Mouse (Mus musculus): ENCODE results near the gene Wnt2b.

DNA sequence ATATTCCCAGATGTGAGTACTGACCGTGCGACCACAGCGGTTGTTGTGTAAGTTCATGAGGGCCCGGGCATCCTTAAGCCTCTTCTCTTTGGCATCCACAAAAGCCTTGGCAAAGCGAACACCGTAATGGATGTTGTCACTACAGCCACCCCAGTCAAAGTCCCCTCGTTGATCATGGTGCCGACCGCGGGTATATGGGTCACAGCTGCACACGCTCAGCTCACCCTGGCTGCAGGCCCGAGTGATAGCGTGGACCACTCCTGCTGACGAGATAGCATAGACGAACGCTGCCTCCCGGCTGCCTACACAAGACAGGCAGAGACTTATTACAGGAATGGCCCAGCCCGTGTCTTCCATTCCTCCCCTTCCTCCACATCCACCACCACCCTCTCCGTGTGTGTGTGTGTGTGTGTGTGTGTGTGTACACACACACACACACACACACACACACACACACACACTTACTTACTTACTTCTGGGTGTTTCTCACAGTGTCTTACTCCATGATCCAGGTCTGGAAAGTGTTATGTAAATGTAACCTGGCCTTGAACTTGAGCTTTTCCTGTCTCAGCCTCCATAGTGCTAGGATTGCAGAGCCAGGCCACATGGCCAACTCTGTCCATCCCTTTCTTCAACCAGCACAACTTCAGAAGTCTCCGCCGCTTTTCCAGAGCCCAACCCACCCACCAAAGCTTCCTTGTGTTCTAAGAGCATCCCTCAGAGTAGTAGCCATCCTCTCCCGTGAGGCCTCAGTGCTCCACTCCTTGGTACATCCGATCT is 8.6 kb downstream of the Wnt2b start:
- no peak for TF ChIP-seq CTCF (IDR thresholded peaks at IDR 0.05)
- TF ChIP-seq EP300 (IDR thresholded peaks at IDR 0.05), result no peak

Data from lung, postnatal 0 days (tissue).